Mouse (Mus musculus) T-cell, adult 66 days (primary cell): ENCODE results near the gene Gm10842. TPM values are rescaled to one million over a fixed set of nuclear protein-coding genes. Genes with fewer than 3 reads are reported as not detected.

ENCODE experiments used
- total RNA-seq, 2 experiments: library from RNA; stranded (reverse); gene quantifications; 3 replicates in 1 of 2; 4 replicates in 1 of 2; pipeline ENCODE4 v1.2.4; 2023

Gm10842 gene
- total RNA-seq, result not detected

GRCm38 (mm10) chr11:105146593-105146992 lies at the start of gene Gm10842:
Gene Gm10842 (plus strand): TSS chr11:105146893.

GRCm38 (mm10) chr11:105125735-105126519 lies 20.8 kb upstream of the Gm10842 start, which contains the start of gene Mettl2:
Gene Mettl2 (plus strand): TSS chr11:105126425.

GRCm38 (mm10) chr11:105178516-105178915 lies 31.8 kb downstream of the Gm10842 start, which contains the start of gene Tlk2:
Gene Tlk2 (plus strand): TSS chr11:105178807.

Other genes starting within 250 kb of the Gm10842 start
- not detected for gene Efcab3, start 83.3 kb upstream of the Gm10842 start, total RNA-seq
- gene Mettl2, start 20.5 kb upstream of the Gm10842 start, total RNA-seq, result 10 to 100 TPM; 33.2 to 36.9 TPM
- gene Tlk2, start 31.9 kb downstream of the Gm10842 start, total RNA-seq, result 10 to 100 TPM; 75.0 to 76.6 TPM
- gene Mrc2, start 145.8 kb downstream of the Gm10842 start, total RNA-seq, result under 1 TPM; 0.23 to 0.98 TPM